Mouse (Mus musculus) monocyte, adult 5-6 weeks (primary cell): Measurements from ENCODE around the gene Psmc3. TPM values are rescaled to one million over a fixed set of nuclear protein-coding genes. Genes with fewer than 3 reads are reported as not detected.

ENCODE experiments used
- ATAC-seq: fragments of 153-309, 156-312 bp; replicated peaks from 2 replicates; pipeline ENCODE4 v1.8.0; 2017; ENCODE audit warnings: mild to moderate bottlenecking; ENCODE audit not compliant: low TSS enrichment, insufficient number of reproducible peaks, severe bottlenecking, poor library complexity, low FRiP score
- total RNA-seq: library from RNA; stranded (forward); fragments of 200-1000, 200-491, 200-594 nt; gene quantifications from 3 replicates; pipeline ENCODE4 v1.2.3, GENCODE M21; 2017

Psmc3 gene
- total RNA-seq, 1 experiment from 2014 or later: 235 TPM

DNA sequence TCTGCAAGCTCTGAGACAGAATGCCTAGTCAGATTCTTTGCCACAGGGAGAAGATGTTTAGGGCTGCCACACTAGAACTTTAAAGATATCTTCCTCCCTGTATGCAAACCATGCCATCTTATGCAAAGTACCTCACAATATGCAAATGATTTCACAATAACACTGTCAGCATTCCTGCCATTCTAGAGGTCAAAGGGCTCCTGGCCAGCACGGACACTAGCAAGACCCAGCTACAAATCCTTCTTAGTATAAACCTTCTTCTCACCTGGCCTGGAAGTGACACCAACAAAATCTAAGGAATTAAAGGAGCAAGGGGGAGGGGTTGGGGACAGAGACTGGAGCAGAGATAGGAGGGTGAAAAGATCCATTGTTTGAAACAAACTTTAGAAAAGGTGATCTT lies 18.3 kb downstream of the Psmc3 start:
- ATAC-seq: no peak

DNA sequence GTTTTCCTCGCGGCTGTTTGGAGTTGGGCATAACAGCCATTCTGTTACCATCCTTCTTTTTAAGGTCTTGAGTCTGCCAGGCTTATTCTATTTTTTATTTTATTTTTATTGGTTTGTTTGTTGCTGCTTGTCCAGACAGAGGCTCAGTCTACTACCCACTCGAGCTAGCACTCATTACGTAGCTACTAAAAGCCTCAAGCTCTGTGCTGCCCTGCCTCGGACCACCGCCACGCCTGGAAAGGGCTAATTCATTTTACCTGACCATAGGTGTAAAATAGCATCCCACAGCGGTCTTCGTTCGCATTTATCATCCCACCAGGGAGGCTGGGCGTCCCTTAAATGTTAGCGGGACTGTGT lies 24.1 kb downstream of the Psmc3 start:
- no peak for ATAC-seq

DNA sequence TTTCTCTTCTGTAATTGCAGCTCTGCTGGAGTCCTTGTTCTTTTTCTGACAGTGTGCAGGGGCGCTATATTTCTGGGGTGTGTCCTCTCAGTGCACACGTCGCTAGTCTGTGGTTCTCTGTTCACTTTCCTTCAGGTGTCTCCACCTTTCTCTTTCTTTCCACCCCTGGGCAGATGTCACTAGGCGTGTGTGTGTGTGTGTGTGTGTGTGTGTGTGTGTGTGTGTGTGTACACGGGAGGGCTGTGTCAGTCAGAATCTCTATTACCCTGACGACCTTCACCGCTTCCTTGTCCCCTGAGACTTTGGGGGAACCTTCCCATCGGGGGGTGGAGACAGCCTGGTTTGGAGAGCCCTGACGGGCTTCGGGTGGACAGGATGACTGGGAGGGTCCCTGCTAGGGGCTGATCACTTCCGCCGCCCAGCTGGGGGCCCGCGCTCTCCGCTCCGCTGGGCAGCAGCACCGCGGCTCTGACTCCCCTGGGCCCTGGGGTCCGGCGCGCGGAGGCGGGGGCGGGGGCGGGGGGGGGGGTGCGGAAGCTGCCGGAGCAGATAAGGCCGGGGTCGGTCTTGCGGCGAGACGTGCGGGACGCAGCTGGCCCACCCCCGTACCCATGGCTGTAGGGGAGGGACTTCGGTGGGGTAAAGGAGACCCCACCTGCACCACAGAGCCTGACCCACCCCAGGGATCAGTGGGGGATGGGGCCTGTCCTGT lies 24.7 kb downstream of the Psmc3 start:
- no peak for ATAC-seq

DNA sequence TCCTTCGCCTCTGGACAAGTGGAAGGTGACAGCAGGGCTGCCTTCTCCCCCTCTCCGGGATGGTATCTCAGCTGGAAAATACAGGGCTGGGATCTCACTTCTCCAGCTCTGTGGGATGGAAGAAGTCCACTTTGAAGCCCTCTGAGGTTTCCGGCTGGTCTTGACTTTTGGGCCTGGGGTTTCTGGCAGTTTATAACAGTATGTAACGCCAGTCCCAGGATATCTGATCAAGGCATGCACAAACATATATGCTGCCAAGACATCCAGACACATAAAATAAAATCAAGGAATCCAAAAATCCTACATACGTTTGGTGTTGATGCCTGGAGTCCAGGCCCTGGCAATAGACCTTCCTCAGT lies 25.2 kb downstream of the Psmc3 start:
- ATAC-seq: no peak

DNA sequence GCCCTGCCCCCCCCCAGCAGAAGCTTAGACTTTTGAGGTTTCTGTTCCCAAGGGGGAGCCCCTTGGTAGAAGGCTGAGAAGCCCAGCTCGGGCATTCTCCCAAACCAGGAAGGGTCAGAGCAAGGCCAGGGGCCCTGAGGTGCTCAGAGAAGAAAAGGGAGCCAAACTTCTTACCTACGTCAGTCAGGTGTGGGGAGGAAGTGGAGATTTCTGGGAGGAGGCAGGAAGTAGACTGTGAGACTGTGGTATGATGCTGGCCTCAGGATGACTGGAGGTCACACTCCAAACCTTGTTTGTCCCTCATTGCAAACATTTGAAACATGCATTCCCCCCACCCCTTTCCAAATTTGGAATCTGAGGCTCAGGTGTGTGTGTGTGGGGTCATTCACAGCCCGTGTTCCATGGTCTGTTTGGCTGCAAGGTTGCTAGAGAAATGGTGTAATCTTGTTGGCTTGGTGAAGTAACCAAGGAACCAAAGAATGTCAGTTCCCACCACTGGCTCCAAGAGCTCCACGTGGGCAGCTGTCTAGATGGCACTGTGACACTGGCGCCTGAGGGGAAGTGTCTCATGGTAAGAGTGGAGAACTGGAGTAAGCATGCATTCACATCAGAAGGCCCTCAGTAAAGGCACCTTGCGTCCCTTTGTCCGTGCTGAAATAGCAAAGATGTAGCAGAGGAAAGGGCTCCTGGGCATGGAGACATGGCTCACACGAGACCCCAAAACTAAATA lies 27.1 kb downstream of the Psmc3 start:
- peak; percentile 27 for ATAC-seq

DNA sequence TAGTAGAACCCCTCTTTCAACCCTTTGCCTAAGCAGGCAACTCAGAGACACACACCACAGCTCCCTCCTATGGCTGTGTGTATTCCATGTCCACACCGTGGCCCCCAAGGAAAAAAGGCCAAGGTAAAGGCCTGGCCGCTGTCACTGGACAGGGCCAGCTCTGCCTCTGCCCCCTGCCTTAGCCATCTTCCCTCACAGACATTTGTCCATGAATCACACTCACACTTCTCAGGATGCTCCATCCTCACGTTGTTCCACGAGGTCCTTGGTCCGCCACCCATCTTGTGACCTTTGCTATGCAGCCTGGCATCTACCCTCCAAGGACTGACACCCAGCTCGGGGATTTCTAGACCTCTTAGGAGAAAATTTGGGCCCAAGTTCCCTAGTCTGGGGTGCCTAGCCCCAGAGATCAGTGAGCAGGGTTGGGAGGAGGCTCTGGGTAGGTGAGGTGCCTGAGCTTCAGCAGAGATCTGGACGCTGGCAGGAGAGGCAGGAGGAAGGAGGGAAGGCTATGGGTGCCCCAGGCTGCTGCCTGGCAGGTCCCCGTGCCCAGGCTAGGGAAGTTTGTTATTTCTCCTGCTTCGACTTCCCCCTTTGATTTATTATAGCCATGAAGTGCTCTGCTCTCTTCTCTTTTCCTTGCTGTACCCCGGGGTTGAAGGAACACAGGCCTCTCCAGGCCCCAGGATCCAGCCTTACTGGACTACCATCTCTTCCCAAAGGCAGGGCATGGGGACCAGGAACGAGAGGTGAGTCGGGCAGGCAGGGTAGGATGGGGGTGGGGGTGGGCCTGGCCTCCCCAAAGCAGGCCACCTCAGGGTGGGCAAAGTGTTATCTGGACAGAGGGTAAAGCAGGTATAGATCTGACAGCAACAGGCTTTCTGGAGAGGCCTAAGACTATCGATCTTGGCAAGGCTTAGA lies 28.2 kb downstream of the Psmc3 start, which contains the start of gene Spi1:
Gene Spi1 (plus strand): TSS at position 616 of the 921 bp plus-strand sequence.
- ATAC-seq: 0 out of 2 replicates have a peak, but pooled peaks have one; percentile 2

DNA sequence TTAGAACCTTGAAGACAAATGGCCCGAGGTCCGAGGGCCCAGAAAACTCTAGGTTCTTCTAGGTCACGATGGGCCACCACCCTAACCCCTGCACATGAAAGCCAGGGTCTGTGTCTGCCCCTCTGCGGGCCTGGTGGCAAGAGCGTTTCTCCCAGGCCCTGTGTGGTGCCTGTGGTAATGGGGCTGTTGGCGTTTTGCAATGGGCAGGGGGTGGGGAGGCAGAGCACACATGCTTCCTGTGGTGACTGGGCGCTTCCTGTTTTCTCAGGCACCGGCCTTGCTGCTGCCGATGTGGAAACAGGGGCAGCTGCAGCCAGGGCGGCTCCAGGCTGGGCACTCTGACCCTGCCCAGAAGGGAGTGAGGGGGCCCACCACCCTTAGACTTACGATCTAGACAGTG lies 29.0 kb downstream of the Psmc3 start:
- peak; percentile 53 for ATAC-seq

DNA sequence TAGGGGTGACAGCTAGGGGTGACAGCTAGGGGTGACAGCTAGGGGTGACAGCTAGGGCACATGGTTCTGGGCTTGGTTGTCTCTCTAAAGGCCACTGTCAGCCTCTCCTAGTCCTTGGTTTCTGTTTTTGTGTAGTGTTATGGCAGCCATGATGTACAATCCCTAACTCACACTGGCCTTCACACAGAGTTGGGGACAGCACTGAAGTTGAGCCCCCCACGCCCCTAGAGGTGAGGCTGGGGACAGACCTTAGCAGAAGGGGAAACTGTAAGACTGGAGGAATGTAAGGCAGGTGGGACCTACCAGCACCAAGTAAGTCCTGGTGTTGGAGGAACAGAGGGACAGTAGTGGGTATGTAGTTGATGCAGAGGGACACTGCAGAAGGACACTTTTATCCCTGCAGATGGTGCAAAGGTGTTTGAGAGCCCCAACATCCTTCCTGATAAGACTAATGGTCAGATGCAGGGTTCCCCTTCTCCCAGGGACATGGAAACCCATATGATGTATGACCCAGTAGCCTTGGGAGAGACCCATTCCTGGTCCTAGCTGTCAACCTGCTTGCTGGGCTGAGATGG lies 29.6 kb downstream of the Psmc3 start:
- no peak for ATAC-seq

DNA sequence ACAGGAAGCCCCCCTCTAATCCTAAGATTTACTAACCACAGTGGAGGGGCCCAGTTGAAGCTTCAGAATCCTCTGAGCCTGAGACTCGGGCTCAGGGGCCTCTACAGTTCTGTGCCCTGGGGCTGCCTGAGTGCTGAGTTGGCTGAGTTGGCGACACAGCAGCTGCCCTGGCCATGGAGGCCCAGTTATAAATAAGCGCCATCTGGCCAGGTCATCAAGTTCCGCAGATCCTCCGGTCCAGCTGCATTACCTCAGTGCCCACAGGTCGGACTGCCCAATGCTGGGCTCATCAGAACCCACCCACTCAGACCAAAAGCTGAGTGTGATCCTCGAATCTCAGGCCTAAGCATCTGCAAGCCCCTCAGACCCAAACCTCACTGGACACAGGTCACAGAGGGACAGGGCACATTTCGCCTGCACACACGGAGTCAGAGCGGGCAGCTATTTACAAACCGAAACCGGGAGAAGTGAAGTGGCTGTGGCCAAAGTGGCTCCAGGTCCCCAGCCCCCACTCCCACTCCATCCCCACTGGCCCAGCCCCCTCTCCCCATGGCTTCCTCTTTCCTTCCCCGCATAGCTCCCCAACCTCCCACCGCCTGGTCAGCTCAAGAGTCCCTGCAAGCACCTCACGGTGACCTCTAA lies 30.5 kb downstream of the Psmc3 start:
- peak; percentile 3; the same call in 1 of the 2 replicates for ATAC-seq

DNA sequence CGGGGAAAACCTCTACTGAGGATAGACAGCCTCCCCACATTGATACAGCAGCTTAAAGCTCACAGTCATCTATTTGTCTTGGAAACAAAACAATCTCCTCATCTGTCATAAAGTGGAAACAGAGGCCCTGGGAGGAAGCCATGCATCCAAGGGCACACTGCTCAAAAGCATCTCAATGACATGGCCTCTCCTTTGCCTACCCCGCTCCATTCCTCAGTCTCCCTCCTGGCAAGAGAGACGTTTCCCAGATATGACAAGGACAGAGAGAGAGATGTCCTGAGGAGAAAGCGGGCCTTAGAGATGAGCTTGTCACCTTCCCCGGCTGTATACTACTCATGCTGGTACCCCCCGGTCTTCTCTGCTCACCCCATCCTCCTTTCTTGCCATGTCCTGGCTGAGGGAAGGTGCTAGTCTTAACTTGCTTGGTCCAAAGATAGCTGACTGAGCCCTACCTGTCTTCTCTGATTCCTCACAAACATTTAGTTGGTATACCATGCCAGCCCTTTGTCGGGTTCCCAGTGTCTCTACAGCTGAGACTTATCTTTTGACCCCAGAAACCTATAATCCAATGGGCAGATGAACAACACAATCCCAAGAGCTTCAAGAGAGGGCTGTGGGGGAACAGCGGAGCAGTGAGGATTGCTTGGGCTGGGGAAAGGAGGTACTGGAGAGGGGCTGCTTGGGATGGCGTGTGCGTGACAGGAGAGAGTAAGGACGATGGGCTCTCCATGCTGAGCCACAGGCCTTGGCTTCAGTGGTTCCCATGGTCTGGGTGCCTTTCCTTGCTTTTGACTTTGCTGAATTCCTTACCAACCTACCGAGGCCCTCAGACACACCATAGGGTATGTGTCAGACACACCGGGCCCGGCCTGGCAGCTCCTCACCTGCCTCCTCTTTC lies 31.9 kb downstream of the Psmc3 start:
- no peak for ATAC-seq

DNA sequence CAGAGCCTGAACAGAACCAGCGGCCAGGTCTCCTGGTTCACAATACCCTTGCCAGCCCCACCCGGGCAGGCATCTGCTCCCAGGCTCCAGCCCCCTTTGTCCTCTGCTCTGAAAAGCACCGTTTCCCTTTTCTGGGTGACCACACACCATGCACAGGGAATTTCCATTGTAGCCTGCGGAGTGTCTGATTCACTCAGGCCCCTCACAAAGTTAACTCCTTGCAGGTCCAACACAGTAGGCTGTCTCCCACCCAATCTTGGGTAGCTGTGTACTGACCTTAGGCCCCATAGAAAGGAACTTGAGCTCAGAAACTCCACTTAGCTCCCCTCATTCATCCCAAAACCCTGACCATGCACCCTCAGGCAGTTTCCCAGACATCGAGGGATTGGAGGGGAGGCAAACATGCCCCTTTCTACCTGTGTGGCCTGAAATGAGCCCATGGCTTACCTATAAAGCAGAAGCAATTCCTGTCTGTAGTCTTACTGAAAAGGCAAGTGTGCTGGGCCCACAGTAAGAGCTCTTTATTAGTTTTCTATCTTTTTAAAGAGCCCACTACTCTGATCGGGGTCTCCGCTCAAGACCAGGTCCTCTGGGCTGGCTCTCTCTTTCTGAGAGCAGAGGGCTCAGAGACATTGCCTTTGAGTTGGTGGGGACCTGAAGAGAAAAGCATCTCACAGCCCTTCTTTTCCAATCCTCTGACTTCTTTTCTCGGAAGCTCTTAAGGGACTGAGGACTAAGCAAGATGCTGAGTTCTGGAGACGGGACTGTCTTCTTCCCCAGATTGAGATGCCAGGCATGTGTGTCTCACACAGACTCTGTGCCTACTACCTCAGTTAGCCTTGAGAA lies 32.8 kb downstream of the Psmc3 start:
- ATAC-seq: peak; percentile 4; the same call in 1 of the 2 replicates

DNA sequence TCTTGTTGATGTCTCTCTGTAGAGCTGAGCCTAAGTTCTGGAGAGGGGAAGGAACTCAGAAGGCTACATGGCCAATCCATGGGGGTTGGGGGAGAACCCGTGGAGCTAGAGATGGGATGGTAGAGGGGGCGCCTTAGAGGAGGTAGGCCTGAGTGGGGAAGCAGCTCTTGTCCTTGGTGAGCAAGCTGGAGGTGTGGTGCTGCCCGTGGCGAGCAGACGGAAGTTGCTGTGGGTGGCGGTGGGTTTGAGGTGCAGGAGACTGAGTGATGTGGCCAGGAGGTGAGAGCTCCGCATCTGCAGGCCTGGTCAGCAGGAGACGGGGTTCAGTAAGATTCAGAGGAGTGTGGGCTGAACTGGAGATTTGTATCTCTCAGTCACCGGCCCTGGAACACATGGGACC lies 33.6 kb downstream of the Psmc3 start:
- ATAC-seq: no peak

DNA sequence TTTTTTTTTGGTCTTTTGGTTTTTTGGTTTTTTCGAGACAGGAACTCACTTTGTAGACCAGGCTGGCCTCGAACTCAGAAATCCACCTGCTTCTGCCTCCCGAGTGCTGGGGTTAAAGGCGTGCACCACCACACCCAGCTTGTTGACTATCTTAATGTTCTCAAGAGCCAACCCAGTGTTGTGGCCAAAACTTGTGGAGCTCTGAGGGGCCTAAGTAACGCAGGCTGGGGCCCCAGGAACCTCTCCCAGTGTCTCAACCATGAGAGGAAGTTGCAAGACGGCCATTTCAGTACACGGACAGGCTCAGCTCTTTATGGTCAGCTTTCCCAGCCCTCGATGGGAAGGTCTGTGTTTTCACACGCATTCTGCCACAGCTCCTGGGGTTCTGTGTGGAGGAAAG lies 35.2 kb downstream of the Psmc3 start:
- ATAC-seq: peak; percentile 64

DNA sequence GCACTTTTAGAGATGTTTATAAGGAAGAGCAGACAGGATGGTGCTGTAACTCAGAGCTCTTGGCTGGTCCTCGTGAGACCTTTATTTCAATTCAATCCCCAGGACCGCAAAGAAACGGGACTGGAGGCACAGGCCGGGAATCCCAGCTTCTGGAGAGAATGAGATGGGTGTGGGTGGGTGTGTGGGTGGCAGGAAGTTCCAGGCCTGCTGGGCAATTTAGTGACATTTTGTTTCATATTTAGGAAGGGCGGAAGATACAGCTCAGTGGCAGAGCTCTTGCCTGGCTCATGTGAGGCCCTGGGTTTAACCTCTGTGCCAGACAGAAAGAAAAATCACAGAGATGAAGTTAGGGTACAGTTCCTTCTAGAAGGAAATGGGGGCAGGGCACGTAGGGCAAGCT lies 36.4 kb downstream of the Psmc3 start:
- peak; percentile 12; the same call in 1 of the 2 replicates for ATAC-seq

DNA sequence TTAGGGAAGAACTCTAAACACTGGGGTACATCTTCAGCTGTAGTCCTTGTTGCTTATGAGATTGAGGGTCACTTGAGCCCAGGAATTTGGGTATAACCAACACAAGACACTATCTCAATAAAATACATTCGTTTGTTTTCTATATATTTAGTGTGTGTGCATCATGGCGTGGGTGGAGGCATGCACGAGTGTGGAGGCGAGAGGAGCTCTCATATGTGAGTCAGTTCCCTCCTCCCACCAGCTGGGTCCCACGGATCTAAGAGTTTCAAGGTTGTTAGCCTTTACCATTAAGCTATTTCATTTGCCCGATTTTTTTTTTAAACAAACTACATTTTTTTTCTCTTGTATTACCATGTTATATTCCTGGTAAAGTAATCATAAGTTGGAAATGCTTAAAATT lies 37.0 kb downstream of the Psmc3 start:
- no peak for ATAC-seq

DNA sequence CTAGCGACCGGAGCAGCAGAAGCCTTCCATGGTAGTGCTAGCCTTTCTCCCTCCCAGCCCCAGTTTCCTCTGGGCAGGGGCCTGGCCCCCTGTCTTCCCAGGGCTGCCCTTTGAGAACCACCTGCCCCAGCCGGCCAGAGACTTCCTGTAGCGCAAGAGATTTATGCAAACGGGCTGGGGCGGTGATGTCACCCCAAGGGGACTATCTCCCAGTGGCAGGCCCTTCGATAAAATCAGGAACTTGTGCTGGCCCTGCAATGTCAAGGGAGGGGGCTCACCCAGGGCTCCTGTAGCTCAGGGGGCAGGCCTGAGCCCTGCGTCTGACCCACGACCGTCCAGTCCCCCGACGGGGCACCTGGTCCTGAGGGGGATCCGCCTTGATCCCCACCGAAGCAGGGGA lies 42.7 kb downstream of the Psmc3 start:
- peak; percentile 73 for ATAC-seq

DNA sequence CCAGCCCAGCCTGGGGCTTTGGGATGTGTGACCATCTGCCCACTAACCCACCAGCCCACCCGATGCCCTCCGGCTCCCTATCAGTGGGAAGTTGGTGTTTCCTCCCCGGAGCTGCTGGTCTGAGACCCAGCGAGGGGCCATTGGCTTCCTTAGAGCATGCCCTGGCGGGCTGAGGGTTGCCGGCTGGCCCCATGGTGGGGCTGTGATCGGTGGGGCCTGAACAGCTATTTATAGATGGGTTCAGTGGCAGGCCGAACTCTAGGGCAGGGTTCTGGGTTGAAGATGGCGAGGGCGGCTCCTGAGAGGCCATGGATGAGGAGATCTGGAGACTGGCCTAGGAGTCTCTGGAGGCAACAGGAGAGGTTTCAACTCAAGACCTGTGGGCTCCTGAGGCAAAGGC lies 43.2 kb downstream of the Psmc3 start:
- ATAC-seq: no peak
